Mouse (Mus musculus) heart, postnatal 14 days (tissue): Measurements from ENCODE around the gene Cracr2a. TPM values are rescaled to one million over a fixed set of nuclear protein-coding genes. Genes with fewer than 3 reads are reported as not detected.

Experiments
- DNase-seq, 2 experiments: peaks; one replicate each; pipeline ENCODE4 v3.0.0; 2021 to 2022
- intact Hi-C: fragments of 180-260 bp; cut with DNase I; formaldehyde crosslinking; loops from one replicate; pipeline ENCODE4 v1.15.1; 2025
- total RNA-seq, 2 experiments: library from RNA; stranded (reverse); gene quantifications; 2 replicates each; pipeline ENCODE4 v1.2.3; 2021

Cracr2a gene
- total RNA-seq, 2 experiments from 2014 or later: 1.4 to 2.6 TPM

DNA sequence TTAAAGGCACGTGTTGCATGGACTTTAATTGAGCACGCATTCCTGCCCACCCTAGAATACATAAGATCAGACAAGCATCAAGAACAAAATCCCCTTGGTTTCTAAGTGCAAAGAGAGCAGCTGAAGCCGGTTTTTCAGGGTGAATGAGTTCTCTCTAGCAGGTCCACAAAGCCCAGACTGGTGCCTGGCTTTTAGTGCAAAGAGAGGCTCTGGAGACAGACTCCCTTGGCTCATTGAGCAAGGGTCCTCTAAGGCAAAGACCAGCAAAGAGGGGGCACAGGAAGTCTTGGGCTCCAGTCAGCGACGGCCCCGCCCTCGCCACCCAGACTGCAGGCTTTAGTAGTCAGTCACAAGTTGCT, 287 bp upstream of the Cracr2a start:
- DNase-seq: no peak
- intact Hi-C loops: loop anchor here (1.0 kb wide), 1 partner anchor 22 kb away; no protein-coding TSS in a partner anchor

DNA sequence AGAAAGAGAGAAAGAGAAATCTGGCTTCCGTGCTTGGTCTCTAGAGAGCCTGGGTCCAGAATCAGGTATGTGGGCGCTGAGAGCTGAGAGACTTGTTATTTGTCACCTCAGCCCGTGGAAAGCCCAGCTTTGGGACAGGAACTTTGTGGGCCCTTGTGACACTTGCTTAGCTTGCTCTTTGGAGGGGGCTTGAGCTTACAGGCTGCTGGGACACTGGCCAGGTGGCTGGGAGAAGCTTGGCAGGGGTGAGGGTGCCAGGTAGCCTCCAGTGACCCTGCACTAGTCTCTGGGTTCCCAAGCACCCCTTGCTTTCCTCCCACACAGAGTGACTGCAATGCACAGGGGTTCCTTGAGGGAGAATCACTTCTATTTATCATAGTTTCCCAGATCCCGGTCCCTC, 2.4 kb downstream of the Cracr2a start:
- peak in 1 of 2 experiments; percentile 56 for DNase-seq
- intact Hi-C loops: no loop called here

DNA sequence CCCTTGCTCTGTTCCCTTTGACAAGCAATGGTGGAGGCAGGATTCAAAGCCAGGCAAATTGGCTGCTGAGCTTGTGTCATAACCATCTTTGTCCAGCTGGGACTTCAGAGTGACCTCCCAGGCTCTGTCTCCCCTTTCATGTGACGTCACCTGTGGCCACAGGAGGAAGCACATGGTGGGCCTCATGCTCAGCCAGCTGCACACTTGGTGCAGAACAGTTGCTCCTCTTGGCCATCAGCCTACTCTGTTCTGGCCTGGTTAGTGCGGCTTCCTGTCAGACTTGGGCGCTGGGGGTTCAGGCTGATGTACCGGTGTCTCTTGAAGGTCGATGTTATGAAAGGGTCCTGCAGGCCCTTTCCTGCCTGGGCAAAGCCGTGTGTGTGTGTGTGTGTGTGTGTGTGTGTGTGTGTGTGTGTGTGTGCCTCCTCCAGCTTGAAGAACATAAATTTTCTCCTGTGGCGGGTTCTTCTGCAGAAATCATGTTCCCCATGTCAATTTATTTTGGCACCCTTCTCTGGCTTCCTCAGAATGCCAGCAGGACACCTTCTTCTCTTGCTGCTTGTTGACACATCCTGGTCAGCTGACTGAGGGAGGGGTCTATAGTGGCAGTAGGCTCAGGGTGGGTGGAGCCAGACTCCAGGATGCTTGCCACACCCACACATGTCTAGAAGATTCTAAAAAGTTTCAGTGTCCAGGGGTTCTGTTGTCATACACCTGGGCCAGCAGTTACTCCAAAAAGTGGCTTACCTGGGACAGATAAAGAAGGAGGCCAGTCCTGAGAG, 5.0 kb downstream of the Cracr2a start:
- peak; percentile 53 to 67 for DNase-seq
- intact Hi-C loops: no loop called here

DNA sequence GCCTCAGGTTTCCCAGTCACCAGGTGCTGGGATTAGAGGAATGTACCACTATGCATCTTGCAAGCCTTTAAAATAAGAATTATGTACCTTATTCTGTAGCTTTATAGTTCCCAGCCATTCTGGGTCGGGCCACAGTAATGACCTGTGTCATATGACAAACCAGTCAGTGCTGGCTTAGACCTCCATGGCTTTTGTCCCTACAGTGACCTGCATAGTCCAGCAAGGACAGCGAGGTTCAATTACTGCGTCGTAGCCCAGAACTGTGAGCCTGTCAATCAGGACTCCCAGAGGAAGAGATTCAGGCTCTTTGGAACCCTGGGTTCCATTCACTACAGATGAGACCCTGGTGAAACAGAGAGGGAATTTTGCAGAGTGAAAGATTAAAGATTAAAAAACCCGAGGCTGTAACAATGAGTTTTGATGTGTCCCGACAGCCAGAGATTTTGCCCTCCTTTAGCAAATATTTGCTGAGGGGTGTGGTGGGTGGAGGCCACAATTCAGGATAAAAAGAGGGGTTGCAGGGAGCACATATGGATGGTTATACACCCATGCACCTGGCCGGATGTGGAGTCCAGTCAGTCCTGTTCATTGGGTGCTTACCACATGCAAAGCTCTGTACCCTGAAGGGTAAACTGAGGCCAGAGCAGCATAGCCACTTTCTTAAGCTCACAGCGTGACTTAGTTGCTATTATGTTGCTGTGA, 10.9 kb downstream of the Cracr2a start:
- DNase-seq: no peak
- intact Hi-C loops: no loop called here

DNA sequence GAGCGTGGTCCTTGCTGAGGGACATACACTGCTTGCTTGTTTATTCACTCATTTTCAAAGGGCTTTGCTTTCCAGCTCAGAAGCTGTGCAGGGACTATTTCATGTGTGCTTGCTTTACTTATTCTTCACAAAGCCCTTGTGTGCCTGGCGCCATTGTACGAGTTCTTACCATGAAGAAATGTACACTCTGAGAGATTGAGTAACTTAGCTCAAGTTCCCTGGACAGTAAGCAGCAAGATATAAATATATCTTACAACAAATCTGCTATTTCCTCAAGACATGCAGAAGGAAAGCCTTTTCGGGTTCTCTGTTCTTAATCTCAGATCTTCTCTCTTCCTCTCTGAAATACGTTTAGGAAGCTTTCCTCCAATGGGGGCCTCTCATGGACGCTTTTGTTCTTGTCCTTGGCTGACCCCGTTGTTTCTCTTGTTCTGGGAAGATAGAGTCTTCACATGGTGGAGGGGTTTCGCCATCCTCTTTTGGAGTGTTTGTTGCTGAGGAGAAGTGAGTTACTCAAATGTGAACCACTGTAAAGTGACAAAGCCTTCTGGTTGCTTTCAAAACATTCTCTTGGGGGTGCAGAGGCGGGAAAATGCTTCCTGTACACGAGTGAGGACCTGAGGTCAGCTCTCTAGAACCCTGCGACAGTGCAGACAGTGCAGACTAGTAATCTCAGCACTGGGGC, 12.8 kb downstream of the Cracr2a start:
- DNase-seq: no peak
- intact Hi-C loops: no loop called here

DNA sequence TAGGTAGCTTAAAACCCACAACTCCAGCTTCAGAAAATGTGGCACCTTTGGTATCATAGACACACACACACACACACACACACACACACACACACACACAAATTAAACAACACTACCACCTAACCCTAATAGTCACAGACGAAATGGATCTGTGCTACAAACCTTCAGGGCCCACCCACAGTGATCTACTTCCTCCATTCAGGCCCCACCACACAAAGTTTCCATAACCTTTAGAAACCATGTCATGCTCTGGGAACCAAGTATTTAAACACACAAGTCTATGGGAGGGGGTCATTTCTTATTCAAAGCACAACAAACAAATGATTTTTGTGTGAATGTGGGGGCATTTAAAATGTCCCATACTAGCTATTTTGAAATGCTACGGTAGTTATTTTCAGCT, 14.1 kb downstream of the Cracr2a start:
- intact Hi-C loops: no loop called here
- DNase-seq: no peak

DNA sequence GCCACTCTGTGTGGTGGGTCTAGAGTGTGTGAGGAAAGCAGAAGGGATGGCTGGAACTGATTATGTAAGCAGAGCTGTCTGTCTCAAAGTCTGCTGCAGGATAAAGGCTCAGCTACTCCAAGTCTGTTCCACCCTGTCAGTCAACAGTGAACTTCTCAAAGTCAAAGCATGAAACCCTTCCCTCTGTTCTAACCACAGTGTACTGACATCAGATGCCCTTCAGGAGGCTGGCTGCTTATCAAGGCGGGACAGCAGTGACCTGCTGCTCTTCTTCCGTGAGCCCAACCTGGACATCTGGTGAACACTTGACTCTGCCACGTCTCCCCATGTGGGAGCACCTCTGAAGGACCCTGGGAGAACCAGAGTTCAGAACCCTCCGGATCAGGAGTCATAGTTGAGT, 16.6 kb downstream of the Cracr2a start:
- intact Hi-C loops: no loop called here
- no peak for DNase-seq

DNA sequence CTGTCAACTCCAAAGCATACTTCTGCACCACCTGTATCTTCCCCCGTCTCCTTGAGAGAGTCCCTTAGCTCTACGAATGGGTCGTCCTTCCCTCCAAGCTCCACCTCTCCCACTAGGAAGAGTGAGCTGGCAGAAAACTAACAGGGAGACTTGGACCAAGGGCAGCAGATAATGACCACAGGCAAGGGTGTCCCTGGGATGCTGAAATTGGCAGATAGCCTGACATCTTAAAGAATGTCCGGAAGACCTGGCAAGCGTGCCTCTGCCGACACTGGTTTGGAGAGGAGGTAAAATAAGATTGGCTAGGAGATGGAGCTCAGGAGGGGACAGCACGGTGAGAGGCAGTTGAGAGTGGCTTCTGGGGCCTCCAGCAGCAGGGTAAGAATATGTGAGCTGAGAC, 17.2 kb downstream of the Cracr2a start:
- intact Hi-C loops: no loop called here
- no peak for DNase-seq

DNA sequence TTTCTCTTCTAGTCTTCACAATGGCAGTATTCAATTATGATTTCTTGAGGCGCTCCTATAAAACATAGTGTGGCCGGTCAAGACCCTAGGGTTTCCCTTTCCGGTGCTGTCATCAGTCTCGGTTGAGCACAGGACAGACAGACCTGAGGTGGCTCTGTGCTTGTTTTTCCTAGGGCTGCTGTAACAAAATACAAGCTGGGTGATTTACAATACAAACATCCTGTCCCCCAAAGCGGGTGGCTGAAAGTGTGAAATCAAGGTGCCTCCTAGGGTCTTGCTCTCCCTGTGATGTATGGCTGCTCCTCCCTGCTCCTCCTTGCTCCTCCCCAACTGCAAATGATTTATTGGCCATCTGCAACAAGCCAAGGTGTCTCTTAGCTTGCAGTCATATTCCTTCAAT, 17.7 kb downstream of the Cracr2a start:
- intact Hi-C loops: no loop called here
- no peak for DNase-seq

DNA sequence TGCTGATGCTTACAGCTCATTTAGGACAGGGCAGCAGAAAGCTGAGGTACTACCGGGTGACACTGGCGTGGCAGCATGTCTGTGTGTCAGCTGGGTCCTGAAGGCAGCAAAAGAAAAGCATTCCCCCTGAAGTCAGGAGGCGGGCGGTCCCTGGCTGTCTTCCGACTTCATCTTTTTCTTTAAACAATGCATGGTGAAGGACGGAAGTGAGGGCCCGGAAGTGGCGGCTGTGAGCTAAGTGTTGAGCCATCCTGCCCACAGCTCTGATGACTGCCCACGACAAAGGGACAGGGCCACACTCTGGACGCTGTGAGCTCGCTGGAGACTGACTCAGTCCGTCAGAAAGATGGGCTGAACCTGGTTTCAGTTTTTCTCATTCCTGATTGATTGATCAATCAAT, 20.8 kb downstream of the Cracr2a start:
- intact Hi-C loops: loop anchor here (2.0 kb wide), 1 partner anchor 79 kb away; no protein-coding TSS in a partner anchor
- DNase-seq: peak in 1 of 2 experiments; percentile 11

DNA sequence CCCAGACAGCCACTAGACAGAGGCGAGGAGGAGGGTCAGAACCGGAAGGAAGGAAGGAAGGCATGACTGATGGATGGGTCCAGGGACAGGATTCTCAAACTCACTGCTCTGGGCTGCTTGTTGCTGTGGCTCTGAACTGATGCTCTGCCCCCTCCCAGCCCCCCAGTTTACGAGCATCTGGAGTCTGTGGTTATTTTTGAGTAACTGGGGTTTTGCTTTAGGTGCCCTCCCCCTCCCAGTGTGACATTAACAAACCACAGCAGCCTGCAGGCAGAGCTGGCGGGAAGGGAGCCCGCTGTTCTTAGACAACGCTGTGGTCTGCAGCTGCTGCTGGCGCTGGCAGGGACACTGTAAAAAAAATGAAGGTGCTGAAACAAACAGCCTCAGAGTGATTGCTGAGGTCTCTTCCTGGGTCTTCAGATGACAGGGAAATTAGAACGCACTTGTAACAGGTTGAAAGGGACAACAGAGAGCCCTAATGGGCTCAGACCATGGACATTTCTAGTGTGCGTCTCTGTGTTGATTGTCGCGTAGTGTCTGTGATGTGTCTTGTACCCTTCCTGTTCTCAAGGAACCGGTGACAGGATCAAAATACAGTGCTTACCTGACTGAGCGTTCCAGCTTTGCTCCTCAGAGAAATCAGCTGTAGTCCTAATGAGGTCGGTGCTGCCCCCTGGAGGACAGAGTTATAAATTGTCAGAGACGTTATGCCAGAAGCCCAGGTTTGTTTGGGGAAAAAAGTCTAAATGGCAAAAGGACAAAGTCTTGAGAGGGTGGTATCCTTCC, 21.4 kb downstream of the Cracr2a start:
- intact Hi-C loops: loop anchor here (1.0 to 2.0 kb wide), 3 partner anchors 21 to 80 kb away; partner anchors contain the start of gene Cracr2a
- peak; percentile 79 to 89 for DNase-seq

DNA sequence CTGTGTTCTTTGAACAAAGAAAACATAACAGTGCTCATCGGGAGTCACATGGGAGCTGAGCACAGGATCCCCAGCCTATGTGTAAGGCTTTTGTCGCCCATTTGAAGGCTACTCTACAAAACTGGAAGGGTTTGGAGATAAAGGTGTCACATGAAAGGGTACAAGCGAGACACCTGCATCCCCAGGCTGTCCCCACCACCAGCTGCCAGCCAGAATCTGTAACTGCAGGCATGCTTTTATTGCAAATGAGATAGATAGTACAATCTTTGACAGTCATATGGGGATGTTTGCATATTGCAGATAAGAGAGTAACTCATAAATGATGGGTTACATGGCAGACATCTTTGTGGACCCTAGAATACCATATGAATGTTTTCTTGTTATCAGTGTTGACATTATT, 30.3 kb downstream of the Cracr2a start:
- intact Hi-C loops: no loop called here
- no peak for DNase-seq

DNA sequence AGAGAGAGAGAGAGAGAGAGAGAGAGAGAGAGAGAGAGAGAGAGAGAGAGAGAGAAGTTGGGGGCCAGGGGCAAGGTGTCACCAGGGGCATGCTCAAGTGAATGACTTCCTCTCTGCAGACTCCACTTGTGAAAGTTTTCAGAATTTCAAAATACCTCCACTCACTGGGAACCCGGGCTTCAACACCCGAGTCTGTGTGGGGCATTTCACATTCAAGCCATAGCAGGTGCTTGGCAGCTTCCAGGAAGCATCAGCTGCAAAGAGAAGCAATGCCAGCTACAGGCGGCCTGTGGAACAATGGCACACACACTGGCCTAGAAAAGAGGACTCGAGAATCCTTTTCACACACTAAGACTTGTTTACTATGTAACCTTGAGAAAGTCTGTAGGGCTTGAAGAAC, 32.3 kb downstream of the Cracr2a start:
- intact Hi-C loops: no loop called here
- DNase-seq: no peak

DNA sequence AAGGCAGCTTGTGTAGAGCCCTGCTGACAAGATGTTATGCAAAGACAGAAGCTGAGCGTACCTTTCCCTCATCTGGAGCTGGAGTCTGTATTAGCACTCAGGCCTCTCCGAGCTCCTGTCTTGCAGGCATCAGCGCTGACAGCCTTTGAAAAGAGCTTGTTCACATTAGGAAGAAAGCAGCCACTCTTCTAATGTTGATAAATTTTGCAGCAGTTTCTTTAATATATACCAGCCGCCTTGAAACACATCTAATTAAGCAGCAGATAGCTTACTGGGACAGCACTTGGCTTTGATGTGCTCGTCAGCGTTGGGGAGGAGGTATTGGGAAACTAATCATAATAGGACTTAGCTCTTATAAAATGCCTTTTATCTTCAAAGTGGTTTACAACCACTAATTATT, 38.1 kb downstream of the Cracr2a start:
- intact Hi-C loops: no loop called here
- no peak for DNase-seq

DNA sequence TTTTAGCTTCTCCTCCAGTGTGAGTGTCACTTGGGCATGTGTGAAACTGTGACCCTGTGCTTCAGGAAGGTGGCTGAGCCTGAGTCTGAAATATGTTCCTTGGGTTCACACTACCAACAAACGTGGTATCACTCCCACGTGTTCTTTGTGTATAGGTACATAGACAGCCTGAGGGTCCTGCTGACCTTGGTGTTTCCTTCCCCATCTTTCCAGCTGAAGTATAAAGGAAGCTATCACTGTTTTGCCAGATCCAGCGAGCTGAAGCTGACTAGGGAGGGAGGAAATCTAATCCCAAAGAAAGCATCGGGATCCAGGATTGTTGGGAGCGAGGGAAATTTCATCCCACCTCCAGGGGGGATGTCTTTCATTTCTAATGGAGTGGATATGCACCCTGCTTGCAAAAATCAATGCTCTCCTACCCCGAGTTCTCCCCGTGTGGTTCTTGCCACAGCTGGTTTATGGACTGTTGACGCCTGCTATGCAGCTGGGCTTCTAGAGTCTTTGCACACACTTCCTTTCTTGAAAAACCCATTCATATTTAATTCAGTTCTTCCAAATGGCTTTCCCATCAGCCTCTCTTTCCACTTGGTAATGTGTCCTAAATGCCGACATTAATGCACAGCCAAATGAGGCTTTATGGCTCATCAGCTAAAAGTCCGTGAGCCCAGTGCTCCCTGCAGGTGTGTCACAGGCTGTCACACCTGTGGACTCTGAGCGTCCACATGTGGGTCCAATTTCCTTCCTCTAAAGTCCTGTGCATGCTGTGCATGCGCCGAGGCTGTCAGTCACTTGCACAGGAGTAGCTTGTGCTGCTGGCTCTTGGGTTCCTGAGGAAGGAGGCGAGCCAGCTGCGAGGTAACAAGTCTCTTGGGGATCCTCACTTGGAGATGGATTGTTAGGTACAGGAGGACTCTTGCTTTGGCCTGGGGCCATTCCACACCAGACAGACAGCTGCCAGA, 44.2 kb downstream of the Cracr2a start:
- intact Hi-C loops: no loop called here
- DNase-seq: no peak

DNA sequence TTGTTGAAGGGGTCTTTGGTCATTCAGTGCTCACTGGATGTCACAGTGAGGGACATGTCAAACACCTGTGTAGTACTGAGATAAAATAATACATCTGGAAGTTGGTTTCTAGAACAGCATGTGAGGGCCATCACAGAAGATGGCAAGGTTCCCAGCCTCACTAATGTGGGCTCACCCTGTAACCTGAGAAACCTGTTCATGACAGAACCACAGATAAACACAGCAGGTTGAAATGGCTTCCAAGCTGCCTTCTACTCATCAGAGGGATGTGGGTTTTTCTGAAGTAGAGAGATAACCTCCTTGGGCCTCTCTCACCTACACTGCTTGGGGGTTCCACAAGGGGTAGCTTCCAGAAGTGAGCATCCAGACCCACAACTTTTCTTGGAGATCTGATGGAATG, 48.5 kb downstream of the Cracr2a start:
- no peak for DNase-seq
- intact Hi-C loops: no loop called here

DNA sequence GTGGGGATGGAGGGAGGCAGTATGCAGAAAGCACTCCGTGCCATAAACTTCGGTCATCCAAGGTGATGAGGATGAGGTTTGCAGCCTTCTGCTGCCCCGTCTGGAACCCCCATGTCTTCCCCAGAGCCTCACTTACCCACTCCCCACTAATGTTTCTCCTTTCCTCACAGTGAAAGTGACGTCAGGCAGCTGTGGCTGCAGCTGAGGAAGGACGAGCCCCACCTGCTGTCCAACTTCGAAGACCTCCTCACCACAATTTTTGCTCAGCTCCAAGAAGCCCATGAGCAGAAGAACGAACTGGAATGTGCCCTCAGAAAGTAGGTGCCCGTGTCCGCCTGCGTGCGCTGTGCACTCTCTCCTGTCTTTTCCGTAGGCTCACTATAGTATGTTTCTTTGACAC, 50.1 kb downstream of the Cracr2a start:
- intact Hi-C loops: no loop called here
- no peak for DNase-seq

DNA sequence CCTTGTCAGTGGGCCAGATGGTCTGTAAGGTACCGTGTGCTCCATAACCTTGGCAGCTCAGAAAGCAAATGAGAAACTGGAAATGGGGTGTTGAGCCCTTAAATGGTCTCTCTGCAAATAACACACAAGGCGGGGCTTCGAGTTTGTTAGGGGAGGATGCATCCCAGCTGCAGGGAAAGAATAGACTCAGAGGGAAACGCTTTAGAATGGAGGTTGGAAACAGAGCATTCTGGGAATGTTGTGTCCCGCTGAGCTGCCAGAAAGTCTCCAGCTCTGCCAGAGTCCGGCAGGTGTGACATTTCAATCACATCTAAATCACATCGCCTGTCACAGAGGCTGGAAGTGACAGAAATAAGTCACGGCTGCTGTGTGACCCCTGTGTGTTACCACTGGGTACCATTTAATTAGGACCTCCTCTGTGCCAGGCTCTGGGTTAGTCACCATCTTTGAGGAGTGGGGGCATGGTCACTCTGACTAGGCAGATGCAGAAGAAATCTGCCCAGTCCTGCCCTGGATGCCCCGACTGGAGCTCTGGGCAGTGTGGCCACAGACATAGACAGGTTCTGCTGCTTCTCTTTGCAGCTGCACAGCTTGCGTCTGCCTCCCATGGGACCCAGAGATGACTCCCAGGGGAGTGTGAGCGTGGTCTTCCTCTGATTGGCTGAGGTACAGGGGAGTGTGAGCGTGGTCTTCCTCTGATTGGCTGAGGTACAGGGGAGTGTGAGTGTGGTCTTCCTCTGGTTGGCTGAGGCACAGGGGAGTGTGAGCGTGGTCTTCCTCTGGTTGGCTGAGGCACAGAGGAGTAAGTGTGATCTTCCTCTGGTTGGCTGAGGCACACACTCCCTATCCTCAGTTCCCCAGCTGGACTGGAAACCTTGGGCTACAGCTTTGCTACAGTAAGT, 53.2 kb downstream of the Cracr2a start:
- DNase-seq: peak; percentile 31 to 36
- intact Hi-C loops: no loop called here
